Mouse (Mus musculus) cortical plate, adult 2 months (tissue): Measurements from ENCODE around the gene Anks3.

Experiments
- CTCF ChIP-seq: fragments of 200-500 bp; IDR thresholded peaks from 2 replicates; pipeline ENCODE4 v1.5.1; 2011; ENCODE audit warnings: mild to moderate bottlenecking, control low read depth, low read length; ENCODE audit not compliant: insufficient read depth; ENCODE audit errors: extremely low read depth
- POLR2A ChIP-seq: fragments of 200-500 bp; IDR thresholded peaks from 2 replicates; pipeline ENCODE4 v1.6.1; 2011; ENCODE audit warnings: mild to moderate bottlenecking, low read length, control low read depth; ENCODE audit not compliant: insufficient read depth; ENCODE audit errors: extremely low read depth

- no peak for TF ChIP-seq POLR2A
- TF ChIP-seq CTCF = 0 out of 2 replicates have a peak, but pooled peaks have one; percentile 2
Observed at GRCm38 (mm10) chr16:4922481-4922880, 41.5 kb downstream of the Anks3 start.
